Mouse (Mus musculus) forebrain, embryonic 10.5 days (tissue): ENCODE data around the gene Trem2. TPM values are rescaled to one million over a fixed set of nuclear protein-coding genes. Genes with fewer than 3 reads are reported as not detected.

Experiments
- DNase-seq: peaks from one replicate; pipeline ENCODE4 v3.0.0-alpha.2; 2017; ENCODE audit warnings: low spot score; ENCODE audit errors: extremely low spot score
- H3K27ac ChIP-seq: fragments of 300-500 bp; sonication (generic); 2 replicates; pipeline ENCODE4 v1.5.1; 2016; ENCODE audit warnings: mild to moderate bottlenecking
- H3K27me3 ChIP-seq: fragments of 300-500 bp; sonication (generic); 2 replicates; pipeline ENCODE4 v1.6.1; 2016; ENCODE audit warnings: mild to moderate bottlenecking; ENCODE audit not compliant: poor library complexity, severe bottlenecking
- H3K36me3 ChIP-seq: fragments of 300-500 bp; sonication (generic); replicated peaks from 2 replicates; pipeline ENCODE4 v1.6.1; 2016; ENCODE audit warnings: mild to moderate bottlenecking, moderate library complexity
- H3K4me1 ChIP-seq: fragments of 300-500 bp; sonication (generic); 2 replicates; pipeline ENCODE4 v1.6.1; 2016
- H3K4me3 ChIP-seq: fragments of 300-500 bp; sonication (generic); 2 replicates; pipeline ENCODE4 v1.5.1; 2016; ENCODE audit warnings: mild to moderate bottlenecking, moderate library complexity
- H3K9me3 ChIP-seq: fragments of 300-500 bp; sonication (generic); 2 replicates; pipeline ENCODE4 v1.6.1; 2016; ENCODE audit warnings: mild to moderate bottlenecking, moderate library complexity
- WGBS: fragments of 180-500 bp; shearing (Covaris S2); methylation state at CpG from one replicate; pipeline ENCODE4 v1.1.7; 2016; 5-methylcytosine and 5-hydroxymethylcytosine counted together
- polyA plus RNA-seq: library from polyadenylated mRNA; unstranded; fragments of >200 nt; fragmentation: Nextera tagmentation; extraction: Ambion mirVana; gene quantifications from 2 replicates; pipeline ENCODE4 v1.2.1, GENCODE M21; 2016

Trem2 gene
- polyA plus RNA-seq, 1 experiment from 2014 or later, result 0.87 TPM

GRCm38 (mm10) chr17:48388666-48389065 lies 42.5 kb downstream of the Trem2 start:
- Histone ChIP-seq H3K4me3 (no peak overlapping the region), H3K27me3 (no peaks in the 10 kb centered on the region), H3K9me3 (no peaks in the 10 kb centered on the region), H3K4me1 (no peaks in the 10 kb centered on the region), H3K36me3 (peaks cover 81% of the 10 kb centered on the region), H3K27ac (no peak overlapping the region)
- WGBS, result 93% methylated on average over 2 of the region's 2 CpGs
- DNase-seq, result no peak

GRCm38 (mm10) chr17:48389442-48389841 lies 43.2 kb downstream of the Trem2 start:
- 96% methylated on average over 5 of the region's 5 CpGs for WGBS
- no peak for DNase-seq

GRCm38 (mm10) chr17:48391446-48391845 lies 45.2 kb downstream of the Trem2 start:
- DNase-seq, result no peak
- 93% methylated on average over 5 of the region's 5 CpGs for WGBS
- H3K4me3 ChIP-seq, result no peak overlapping the region
- H3K27me3 ChIP-seq, result no peaks in the 10 kb centered on the region
- H3K36me3 ChIP-seq, result peaks cover 100% of the 10 kb centered on the region
- no peaks in the 10 kb centered on the region for H3K9me3 ChIP-seq
- no peak overlapping the region for H3K27ac ChIP-seq
- no peaks in the 10 kb centered on the region for H3K4me1 ChIP-seq

More at GRCm38 (mm10) chr17:48389442-48389841, 43.2 kb downstream of the Trem2 start:
- H3K4me1 ChIP-seq, result no peaks in the 10 kb centered on the region
- H3K9me3 ChIP-seq, result no peaks in the 10 kb centered on the region
- H3K4me3 ChIP-seq, result no peak overlapping the region
- no peaks in the 10 kb centered on the region for H3K27me3 ChIP-seq
- H3K36me3 ChIP-seq, result peaks cover 89% of the 10 kb centered on the region
- H3K27ac ChIP-seq, result no peak overlapping the region

GRCm38 (mm10) chr17:48392616-48393015 lies 46.4 kb downstream of the Trem2 start:
- H3K4me1 ChIP-seq, result no peaks in the 10 kb centered on the region
- DNase-seq, result no peak
- H3K27me3 ChIP-seq, result no peaks in the 10 kb centered on the region
- peaks cover 100% of the 10 kb centered on the region for H3K36me3 ChIP-seq
- H3K4me3 ChIP-seq, result no peak overlapping the region
- 96% methylated on average over 3 of the region's 3 CpGs for WGBS
- H3K9me3 ChIP-seq, result no peaks in the 10 kb centered on the region
- no peak overlapping the region for H3K27ac ChIP-seq

- WGBS, result 92% methylated on average over 4 of the region's 4 CpGs
- H3K27me3 ChIP-seq, result no peaks in the 10 kb centered on the region
- H3K9me3 ChIP-seq, result no peaks in the 10 kb centered on the region
- DNase-seq, result no peak
- H3K27ac ChIP-seq, result no peak overlapping the region
- peaks cover 63% of the 10 kb centered on the region for H3K36me3 ChIP-seq
- H3K4me3 ChIP-seq, result no peak overlapping the region
- H3K4me1 ChIP-seq, result no peaks in the 10 kb centered on the region; the same call in 1 of the 2 replicates
These were observed 55.5 kb downstream of the Trem2 start for GRCm38 (mm10) chr17:48401710-48402109.

- Histone ChIP-seq H3K27ac (no peak overlapping the region), H3K4me1 (peaks cover 9% of the 10 kb centered on the region), H3K27me3 (no peaks in the 10 kb centered on the region), H3K4me3 (no peak overlapping the region), H3K9me3 (no peaks in the 10 kb centered on the region), H3K36me3 (peaks cover 57% of the 10 kb centered on the region)
- no peak for DNase-seq
- WGBS, result 94% methylated on average over 3 of the region's 3 CpGs
These were observed 56.5 kb downstream of the Trem2 start for GRCm38 (mm10) chr17:48402751-48403150.

Other genes with a start within 250 kb of the Trem2 start
- not detected in 2 replicates for gene 9830107B12Rik, start 200.1 kb upstream of the Trem2 start, polyA plus RNA-seq
- gene A530064D06Rik, start 179.1 kb upstream of the Trem2 start, polyA plus RNA-seq, result not detected in 2 replicates
- gene Trem1, start 113.6 kb upstream of the Trem2 start, polyA plus RNA-seq, result not detected in 2 replicates
- not detected in 2 replicates for gene Trem3, start 98.6 kb upstream of the Trem2 start, polyA plus RNA-seq
- 0.11 TPM in 1 of 2 replicates, not detected in the other for gene Treml4, start 82.1 kb upstream of the Trem2 start, polyA plus RNA-seq
- 0.42 and 0.57 TPM in 2 replicates for gene Treml2, start 46.9 kb upstream of the Trem2 start, polyA plus RNA-seq
- gene B430306N03Rik, start 30.3 kb upstream of the Trem2 start, polyA plus RNA-seq, result 0.06 TPM in 1 of 2 replicates, not detected in the other
- 1.5 and 2.6 TPM in 2 replicates for gene Treml1, start 13.5 kb downstream of the Trem2 start, polyA plus RNA-seq
- gene Nfya, start 63.5 kb downstream of the Trem2 start, polyA plus RNA-seq, result 18.7 and 19.0 TPM in 2 replicates
- 107 TPM in 2 replicates for gene Oard1, start 63.6 kb downstream of the Trem2 start, polyA plus RNA-seq
- 0.64 and 0.78 TPM in 2 replicates for gene Apobec2, start 86.5 kb downstream of the Trem2 start, polyA plus RNA-seq
- not detected in 2 replicates for gene Tspo2, start 105.1 kb downstream of the Trem2 start, polyA plus RNA-seq
- gene Unc5cl, start 108.5 kb downstream of the Trem2 start, polyA plus RNA-seq, result 0.07 and 0.27 TPM in 2 replicates